Mouse (Mus musculus) CD8-positive naive resting alpha-beta T cell, adult 2 months (primary cell): ENCODE data around the gene Exosc2.

Experiments used
- DNase-seq, 2 experiments: peaks; one replicate each; pipeline ENCODE4 v3.0.0; 2022; ENCODE audit warnings: low read depth in 2 of 2, low spot score in 2 of 2

The Exosc2 gene

GRCm38 (mm10) chr2:31724730-31725490 lies 54.4 kb downstream of the Exosc2 start:
- no peak for DNase-seq

GRCm38 (mm10) chr2:31727576-31728277 lies 57.2 kb downstream of the Exosc2 start:
- DNase-seq = peak; percentile 46 to 52

- DNase-seq = no peak
These were observed 60.1 kb downstream of the Exosc2 start for GRCm38 (mm10) chr2:31730640-31731039.
